Mouse (Mus musculus) testis, adult 2 months (tissue): ENCODE data around the gene H2-Q1.

Source experiments
- CTCF ChIP-seq: fragments of 200-500 bp; IDR thresholded peaks from 2 replicates; pipeline ENCODE4 v1.5.1; 2012; ENCODE audit warnings: low read depth, mild to moderate bottlenecking, inconsistent platforms, low read length, moderate library complexity; ENCODE audit not compliant: control insufficient read depth, insufficient read depth, insufficient replicate concordance
- POLR2A ChIP-seq: fragments of 200-500 bp; IDR thresholded peaks from 2 replicates; pipeline ENCODE4 v1.6.1; 2012; ENCODE audit warnings: low read depth, mild to moderate bottlenecking, inconsistent platforms, low read length, moderate library complexity; ENCODE audit not compliant: control insufficient read depth

DNA sequence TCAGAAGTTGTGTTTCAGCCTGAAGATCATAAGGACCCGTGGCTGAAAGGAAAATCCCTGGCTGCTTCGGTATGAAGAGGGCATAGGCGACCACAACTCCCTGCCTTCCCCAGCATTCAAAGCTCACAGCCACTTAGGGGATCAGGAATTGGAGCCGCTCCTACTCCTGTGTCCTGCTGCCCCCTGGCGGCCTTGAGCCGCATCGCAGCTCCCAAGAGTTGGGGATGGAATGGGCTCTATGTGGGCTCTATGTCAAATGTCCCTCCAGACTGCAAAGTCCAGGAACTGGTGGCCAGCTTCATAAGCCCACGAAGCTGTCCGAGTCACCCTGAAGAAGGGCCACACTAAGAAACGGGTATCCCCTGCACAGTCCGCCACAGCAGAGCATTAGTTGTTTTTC lies 45.4 kb upstream of the H2-Q1 start:
- TF ChIP-seq CTCF (peak; percentile 94), POLR2A (no peak)
